Mouse (Mus musculus) embryo, embryonic 11.5 days (tissue): ENCODE data around the gene Taf3.

Experiments used
- DNase-seq: peaks from one replicate; pipeline ENCODE4 v3.0.0-alpha.2; 2012; ENCODE audit warnings: low read depth, low spot score

Gene Taf3

DNA sequence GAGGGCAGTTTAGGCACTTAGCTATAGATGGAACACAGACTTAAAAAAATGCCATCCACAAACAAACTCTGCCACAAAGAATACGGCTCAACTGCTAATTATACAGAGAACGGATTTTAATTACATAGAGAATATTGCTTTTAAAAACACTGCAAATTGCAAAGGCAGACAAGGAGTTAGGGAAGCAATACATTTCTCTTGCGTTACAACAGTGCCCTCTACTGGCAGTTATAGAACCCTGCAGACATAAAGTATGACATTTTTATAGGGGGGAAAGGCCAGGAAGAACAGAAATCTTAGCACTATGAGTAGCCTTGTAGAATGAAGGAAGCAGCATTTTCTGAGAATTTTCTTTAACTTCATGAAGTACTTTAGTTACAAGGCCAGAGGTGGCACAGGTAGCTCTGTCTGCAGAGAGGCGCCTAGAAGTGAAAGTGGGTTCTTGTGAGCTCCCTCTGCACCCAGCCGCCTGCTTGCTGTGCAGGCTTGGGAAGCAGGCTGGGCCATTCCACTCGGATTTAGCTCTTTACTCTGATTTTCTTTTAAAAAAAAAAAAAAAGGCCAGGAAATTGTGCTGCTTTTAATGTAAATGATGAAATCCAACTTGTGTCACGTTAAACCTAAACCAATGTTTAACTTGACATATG lies 38.0 kb downstream of the Taf3 start:
- DNase-seq = peak; percentile 46

DNA sequence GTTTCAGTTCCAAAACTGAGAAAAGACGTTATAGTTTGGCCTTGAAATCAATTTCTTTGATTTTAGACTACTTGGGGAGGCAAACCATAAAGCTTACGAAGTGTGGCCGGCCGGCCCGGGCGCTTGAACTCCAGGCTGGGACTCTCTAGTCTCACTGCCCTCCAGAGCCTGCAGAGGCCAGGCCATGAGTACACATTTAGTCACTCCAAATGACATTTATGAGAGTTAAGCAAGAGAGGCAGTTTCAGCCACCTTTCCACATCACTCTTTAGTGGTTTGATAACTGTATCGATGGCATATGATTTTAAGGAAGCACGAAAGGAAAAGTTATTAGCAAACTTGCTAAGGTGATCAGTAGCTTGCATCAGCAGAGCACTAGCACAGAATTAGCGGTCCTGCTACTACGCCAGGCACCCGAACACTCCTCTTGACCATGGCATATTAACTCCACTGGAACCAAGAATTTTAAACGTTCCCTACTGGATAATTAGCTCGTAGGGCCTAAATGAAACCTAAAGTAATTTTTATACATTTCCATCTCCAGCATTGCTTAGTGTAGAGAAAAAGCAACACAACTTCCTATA lies 38.6 kb downstream of the Taf3 start:
- no peak for DNase-seq

DNA sequence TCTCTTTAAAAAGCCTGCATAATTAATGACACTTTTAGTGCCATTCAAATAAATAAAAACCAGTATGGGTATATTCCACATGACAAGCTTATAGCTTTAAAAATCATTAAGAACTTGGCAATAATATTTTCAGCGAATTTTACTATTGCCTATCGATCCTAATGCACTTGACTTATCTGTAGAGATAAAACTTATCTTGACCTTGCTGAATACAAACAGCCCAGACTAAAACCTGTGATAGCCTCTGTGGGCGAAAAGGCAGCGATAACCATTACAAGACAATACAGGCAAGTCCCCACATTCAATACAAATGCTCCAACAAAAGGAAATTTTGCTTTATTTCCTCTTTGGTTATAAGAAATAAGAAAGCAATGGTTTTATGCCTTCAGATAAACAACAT lies 39.8 kb downstream of the Taf3 start:
- no peak for DNase-seq

DNA sequence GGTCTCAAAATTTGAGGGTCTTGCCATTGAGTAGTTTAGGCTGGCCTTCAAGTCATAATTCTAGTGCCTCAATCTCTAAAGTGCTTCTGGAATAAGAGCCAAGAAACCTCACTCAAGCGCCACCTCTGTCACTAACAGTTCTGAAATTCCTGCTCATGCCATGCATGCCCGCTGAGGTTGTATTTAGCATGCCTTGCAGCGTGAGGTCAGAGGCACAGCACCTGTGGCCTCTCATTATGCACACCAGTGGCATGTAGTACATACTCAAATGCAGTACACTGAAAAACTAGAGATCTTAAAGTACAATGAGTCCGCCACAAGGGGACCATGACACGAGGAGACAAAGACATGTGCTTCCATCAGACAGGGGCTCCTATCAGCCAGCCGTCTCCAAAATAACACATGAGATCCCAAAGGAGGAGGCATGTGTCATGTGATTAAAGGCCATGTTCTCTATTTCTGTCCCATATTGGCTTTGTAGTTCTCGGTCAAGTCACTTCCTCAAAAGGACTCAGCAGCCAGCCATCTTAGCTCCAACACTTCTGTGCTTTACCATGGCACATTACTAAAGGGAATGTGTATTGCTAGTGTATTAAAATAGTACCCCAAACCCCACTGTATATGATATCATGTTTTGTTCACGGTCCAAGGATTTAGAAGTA lies 43.3 kb downstream of the Taf3 start:
- no peak for DNase-seq

DNA sequence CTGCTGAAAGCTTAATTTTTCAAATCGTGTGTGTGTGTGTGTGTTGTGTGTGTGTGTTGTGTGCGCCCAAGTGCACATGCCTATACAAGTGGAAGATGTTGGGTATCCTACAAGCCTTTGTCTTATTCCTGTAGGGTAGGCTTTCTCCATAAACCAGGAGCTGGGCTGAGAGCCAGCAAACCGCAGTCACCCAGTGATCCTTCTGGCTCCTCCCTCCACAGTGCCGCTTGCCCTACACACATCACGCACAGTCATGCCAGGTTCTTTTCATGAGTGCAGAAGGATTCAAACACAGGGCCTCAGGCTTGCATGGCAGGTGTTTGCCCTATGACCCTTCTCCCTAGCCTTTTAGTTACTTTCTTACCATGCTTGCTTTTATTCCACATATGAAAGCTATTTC lies 45.0 kb downstream of the Taf3 start:
- no peak for DNase-seq

DNA sequence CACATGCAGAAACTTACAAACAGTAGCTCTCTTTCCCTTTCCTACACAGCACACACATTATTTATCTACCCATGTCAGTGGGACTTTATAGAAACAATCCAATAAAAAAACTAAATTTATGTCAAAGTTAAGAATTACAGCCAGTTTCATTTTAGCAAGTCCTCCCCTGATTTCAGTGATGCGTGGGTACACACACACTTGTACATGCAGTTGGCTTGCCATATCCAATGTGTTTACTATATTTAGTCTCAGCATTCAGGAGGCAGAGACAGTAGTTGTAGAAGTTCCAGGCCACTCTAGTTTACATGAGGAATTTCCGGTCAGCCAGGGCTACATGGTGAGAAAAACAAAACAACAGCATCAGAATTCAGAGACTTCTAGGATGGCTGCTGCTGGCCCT lies 46.8 kb downstream of the Taf3 start:
- DNase-seq = no peak

DNA sequence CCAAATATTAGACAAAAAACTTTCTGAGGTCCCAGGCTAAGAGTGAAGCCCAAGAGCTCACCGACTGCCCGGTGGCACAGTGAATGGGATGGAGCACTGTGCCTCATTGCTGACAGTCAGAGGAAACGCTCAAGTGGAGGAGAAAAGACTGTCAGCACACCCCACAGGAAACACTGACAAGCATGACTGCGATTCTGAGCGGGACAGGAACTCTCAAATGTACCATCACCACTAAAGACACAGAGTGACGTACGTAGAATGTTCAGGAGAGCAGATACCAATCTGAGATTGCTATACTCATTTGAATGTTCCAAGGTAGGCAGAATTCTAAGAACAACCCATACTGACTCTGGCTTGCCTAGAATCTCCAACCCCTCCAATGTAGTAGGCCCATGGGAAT lies 50.9 kb downstream of the Taf3 start:
- DNase-seq = no peak

DNA sequence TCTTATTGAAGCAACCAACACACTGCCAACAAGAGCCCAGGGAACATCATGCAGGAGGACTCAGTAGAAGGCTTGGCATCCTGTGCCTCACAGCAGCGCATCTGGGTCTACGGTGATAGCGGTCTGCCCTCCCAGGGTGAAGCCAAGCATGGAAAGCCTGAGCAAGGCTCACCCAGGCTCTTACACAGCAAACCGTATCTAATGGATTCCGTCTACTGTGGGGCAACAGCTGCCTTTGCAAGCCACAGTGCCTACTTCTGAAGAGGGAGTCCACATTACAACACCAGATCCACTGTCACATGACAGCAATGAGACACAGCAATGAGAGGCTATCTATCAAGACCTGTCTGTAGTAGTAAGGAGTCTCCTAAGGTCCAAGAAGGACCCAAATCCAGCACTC lies 52.3 kb downstream of the Taf3 start:
- DNase-seq = no peak

DNA sequence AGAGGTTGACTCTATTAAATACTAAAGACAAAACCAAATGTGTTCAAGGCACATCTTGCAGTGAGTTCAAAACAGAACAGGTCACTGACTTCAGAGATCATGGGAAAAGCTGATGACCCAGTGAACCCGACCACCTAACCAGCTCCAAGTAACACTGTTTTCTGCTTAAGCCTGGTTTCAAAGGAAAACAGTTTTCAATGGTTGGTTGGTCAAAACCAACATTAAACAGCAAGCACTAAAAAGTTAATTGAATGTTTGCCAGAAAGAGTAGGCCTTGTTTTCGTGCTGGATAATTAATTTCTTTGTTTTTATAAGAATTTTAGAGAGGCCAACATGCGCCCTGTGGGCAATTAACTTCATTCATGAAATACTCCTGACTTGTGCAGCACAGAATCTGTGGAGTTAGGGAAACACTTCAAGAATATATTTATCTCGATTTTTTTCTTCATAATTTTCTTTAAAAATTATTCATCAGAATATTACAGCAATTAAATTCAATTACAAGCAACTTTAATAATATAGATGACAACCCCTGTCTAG lies 57.6 kb downstream of the Taf3 start:
- no peak for DNase-seq

DNA sequence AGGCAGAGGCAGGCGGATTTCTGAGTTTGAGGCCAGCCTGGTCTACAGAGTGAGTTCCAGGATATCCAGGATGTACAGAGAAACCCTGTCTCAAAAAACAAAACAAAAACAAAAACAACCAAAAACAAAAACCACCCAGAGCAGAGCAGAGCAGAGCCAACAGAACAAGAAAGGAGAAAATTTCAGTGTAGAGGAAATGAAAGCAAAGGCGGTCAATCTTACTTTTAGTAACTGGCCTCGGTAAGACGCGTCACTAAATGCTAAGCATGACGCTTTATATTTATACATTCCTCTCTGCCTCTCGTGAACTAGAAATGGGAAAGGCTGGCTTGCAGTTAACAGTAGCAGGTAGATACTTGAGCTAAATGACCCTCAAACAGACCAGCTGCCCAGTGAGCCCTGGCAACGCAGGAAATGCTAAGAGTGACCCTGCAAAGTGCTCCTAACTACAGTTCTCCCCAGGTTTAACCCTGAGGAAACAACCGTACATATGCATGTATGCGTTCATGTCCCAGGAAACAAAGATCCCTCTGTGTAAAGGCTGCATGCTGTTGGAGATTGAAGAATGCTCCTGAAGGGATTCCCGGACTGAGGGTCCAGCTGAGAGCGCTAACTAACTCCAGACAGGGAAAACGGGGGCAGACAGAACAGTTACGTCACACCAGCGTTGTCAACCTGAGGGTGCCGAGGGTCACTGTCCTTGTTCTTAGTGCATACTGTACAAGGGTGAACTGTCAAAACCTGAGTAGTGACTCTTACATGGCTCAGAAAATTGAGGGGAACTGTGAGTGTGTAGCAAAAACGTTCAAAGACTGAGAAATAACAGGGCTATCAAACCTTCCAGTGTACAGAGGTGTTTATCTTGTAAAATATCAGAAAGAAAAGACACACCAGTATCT lies 58.5 kb downstream of the Taf3 start:
- DNase-seq = no peak

DNA sequence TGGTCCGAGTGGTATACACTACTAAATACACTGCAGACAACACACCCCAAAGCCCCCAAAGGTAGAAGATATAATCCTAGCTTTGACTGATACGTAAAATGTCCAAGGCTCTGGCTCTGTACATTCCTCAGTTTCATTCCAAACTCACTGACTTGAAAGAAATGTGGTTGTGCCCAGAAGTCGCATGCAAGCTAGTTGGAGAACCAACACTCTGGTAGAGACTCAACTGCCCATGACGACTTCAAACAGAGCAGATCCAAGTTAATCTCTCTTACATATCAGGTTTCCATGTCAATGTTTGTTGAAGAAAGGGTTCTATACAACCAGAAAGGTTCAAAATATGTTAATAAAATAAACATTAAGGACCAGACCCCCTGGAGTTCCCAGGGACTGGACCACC lies 60.1 kb downstream of the Taf3 start:
- no peak for DNase-seq

DNA sequence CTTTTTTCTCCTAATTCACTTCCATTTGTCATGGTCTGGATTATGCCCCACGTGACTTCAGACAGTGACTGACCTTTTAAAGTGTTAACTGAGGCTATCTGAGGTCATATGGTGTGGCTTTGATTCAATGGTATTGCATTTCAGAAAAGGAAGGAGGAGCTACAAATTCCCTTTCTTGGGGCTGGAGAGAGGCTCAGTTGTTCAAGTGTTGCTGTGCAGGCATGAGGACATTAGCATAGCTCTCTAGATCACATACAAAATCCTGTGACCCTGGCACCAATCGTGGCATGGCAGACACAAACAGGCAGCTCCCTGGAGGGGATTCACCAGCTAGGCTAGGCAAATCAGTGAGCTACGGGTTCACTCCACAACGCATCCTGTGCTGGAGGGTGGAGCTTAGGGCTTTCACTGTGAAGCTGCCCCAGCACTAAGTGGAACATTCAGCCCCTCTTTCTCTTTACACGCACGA lies 62.4 kb downstream of the Taf3 start:
- no peak for DNase-seq

DNA sequence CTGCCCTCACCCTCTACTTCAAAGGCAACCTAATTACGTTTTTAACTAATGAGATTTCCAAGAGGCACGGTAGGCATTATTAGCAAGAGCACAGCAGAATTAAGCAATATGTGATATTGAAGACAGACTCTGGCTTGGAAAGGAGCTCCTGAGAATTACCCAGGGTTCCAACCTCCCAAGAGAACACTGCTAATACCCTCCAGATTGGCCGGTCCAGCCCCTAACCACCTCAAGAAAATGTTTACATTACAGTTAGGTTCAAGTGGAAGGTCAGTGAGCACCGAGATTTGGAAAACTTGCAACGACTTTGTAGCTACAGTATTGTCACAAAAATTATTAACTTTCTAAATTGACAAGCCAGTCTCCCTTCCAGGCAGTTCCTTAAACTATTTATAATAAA lies 66.0 kb downstream of the Taf3 start:
- DNase-seq = no peak

DNA sequence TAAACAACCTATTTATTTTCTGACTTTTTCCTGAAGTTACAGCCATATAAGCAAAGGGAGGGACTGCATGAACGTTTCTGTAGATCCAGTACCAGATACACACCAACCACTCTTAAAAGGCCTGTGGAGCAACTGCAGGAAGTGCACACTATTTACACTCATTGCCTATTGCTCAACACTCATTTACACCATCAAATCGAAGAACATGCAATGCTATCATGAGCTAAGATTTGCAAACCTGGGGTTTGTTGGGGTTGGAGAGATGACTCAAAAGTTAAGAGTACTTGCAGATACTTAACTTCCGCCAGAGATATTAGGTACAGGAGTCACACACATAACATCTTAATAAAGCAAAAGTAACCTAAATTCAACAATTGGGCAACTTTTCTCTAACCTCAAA lies 76.5 kb downstream of the Taf3 start:
- DNase-seq = no peak

DNA sequence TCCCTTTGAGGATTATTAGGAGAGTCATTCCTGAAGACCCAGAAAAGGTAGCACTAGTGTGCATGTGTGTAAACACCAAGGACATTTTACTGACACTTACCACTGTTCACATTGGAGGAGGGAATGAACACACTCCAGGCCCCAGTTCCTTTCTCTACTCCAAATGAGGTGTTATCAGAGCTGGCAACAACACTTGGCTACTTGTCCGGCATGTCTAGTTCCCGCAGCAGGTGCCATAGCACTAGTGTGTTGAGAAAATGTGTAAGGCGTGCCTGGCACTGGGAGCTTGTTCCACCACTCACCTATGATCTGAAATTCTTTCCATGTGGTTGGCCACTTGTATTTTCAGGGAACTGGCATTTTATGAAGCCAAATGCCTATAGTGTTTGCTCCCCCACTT lies 77.8 kb downstream of the Taf3 start:
- no peak for DNase-seq

DNA sequence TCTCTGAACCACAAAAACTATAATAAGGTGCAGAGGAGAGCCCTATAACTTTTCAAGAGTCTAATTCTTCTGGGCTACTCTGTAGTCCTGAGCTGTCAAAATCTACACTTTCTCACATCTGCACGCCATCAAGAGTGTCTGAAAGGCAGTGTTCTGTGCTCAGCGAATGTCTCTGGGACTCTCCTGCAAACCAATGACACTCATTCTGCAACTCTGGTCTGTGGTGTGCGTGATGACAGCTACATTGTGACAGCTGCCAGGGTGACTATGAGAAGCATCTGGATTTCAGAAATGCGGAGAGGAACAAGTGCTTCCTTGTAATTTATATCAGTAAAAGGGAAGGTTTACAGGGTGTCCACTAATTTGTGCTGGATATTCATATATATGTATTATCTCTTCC lies 78.2 kb downstream of the Taf3 start:
- no peak for DNase-seq

DNA sequence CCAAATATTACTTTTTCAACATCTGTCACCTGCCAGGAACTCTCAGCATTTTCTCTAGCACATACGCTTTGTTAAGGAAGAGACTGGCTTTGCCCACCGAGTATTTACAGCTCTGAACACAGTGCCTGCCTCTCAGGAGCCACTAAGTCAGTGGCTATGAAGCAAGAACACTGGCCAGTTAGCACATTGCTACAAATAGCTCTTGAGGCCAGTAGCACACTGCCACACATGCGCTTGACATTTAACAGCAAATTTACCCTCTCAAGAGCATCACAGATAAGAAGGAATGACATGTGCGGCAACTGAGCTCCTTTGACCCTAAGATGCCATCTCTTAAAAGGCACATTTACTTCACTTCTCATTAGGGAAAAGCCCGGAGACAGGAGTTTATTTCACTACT lies 78.7 kb downstream of the Taf3 start:
- no peak for DNase-seq

DNA sequence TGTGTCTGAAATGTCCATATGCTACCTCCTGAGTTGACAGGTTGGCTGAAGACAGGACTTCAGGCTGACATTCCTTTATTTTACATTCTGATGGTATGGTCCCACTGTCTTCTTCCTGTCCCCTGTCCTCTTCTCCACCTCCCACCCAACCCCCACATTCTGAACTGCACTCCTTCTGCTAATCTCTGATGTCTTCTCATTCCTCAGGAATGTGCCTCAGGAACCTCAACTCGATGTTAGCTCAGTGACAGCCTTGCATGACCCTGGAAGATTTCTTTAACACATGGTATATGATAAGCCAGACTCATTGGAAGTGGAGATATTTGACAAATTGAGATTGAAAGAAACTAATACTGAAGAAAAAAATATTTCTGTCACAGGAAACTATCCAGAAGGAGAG lies 81.8 kb downstream of the Taf3 start:
- DNase-seq = no peak

DNA sequence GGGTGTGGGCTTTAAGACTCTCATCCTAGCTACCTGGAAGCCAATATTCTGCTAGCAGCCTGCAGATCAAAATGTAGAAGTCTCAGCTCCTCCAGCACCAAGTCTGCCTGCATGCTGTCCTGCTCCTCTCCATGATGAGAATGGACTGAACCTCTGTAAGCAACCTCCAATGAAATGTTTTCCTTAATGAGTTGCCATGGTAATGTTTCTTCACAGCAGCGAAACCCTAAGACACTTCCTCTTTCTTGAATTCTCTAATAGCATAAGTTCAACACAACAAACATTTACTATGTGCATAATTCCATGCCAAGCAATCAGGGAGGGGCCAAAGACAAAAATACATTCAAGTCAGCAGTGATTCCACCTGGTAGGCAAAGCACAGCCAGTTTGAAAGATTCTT lies 82.8 kb downstream of the Taf3 start:
- DNase-seq = no peak

DNA sequence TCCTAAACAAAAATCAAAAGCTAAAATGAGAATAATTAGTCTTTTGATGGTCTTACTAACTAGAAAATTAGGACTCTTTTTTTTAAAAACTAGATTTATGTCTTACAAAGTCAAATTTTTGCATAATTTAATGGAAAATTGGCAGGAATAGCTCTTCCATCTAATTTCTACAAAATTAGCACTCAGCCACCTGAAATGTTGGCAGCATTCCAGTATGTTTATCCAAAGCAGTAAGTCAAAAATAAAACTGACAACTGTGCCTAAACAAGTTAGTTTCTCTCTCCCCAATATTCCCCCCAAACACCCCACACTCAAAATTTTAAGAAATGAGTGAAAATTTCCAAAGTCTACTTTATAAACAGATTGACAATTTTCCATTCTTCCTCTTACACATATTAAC lies 85.5 kb downstream of the Taf3 start:
- DNase-seq = no peak

DNA sequence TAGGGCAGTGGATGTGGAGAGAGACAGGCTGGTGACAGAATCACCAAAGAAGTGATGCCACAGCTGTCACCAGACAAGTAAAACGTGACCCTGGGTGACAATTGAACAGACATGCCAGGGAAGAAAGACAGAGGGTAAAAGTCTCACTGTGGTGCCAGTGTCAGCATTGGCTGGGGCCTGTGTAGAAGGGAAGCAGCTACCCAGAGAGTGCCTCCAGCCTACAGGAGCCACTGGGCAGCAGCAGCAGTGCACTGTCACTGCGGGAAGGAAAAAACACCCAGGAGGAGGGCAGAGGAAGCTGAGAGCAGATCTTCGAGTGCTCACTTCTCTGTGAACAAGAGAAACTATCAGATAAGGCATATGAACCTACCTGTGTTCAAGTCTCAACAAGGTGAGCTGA lies 86.7 kb downstream of the Taf3 start:
- DNase-seq = no peak

DNA sequence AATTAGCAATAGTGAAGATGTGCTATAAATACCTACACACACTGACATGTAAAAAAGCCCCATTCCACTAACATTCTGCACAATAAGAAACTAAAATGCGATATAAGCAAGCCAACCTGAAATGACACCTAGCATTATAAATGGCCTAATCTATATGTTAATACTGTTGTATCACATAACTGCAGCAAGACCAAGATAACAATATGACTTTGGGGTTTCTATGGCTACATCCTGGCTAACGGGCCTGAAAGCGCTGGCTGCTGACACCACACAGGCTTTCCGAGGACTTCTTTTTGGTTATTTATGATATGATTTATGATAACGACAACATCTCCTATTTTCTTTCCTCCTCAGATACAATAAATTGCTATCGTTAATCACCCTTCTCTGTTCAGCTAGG lies 90.4 kb downstream of the Taf3 start:
- no peak for DNase-seq
